Mouse (Mus musculus): Measurements from ENCODE around the gene Cxcl3. TPM values are rescaled to one million over a fixed set of nuclear protein-coding genes. Genes with fewer than 3 reads are reported as not detected.

The Cxcl3 gene
- total and polyA plus RNA-seq, 2 experiments: not detected

GRCm38 (mm10) chr5:90838582-90838981 is 52.7 kb downstream of the Cxcl3 start:
- Histone ChIP-seq H3K4me1 (ENCODE audit: control insufficient read depth, insufficient read depth, low read length) (no peaks in the 10 kb centered on the region), H3K79me2 (ENCODE audit: control insufficient read depth, insufficient read depth, low read length) (no peaks in the 10 kb centered on the region), H3K36me3 (ENCODE audit: control insufficient read depth, insufficient read depth, low read length) (no peaks in the 10 kb centered on the region), H3K27ac (replicated peaks; ENCODE audit: insufficient read depth, low read depth, low read length) (no peak overlapping the region), H3K4me3 (ENCODE audit: insufficient read depth, low read depth, low read length) (no peak overlapping the region), H3K9ac (ENCODE audit: low read depth, low read length) (no peak overlapping the region), H3K27me3 (ENCODE audit: control insufficient read depth, insufficient read depth, low read length) (no peaks in the 10 kb centered on the region)
- 91% methylated on average over 5 of the region's 5 CpGs for WGBS
- no peak for DNase-seq (ENCODE audit: extremely low read depth, low read depth, low spot score)
- no peak for TF ChIP-seq CTCF (IDR thresholded peaks at IDR 0.05; ENCODE audit: low read depth, low read length)
- no peak for TF ChIP-seq POLR2A (IDR thresholded peaks at IDR 0.05; ENCODE audit: extremely low read depth, insufficient read depth, low read length)

Other genes starting within 250 kb of the Cxcl3 start
- 22.2 and 39.4 TPM in 2 replicates for gene 5830473C10Rik, start 225.0 kb upstream of the Cxcl3 start, total RNA-seq (2014; rRNA removed)
- 20.6 and 36.0 TPM in 2 replicates for gene 5830473C10Rik, start 225.0 kb upstream of the Cxcl3 start, polyA plus RNA-seq (2012; rRNA removed)
- 24.6 and 30.1 TPM in 2 replicates for gene Rassf6, start 145.4 kb upstream of the Cxcl3 start, total RNA-seq (2014; rRNA removed)
- 3.2 and 3.9 TPM in 2 replicates for gene Rassf6, start 145.4 kb upstream of the Cxcl3 start, polyA plus RNA-seq (2012; rRNA removed)
- gene Cxcl5, start 26.7 kb upstream of the Cxcl3 start, total RNA-seq (2014; rRNA removed): 0.09 TPM in 1 of 2 replicates, not detected in the other
- 0.05 and 0.06 TPM in 2 replicates for gene Cxcl5, start 26.7 kb upstream of the Cxcl3 start, polyA plus RNA-seq (2012; rRNA removed)
- gene Ppbp, start 17.6 kb upstream of the Cxcl3 start, total RNA-seq (2014; rRNA removed): 0.65 and 1.1 TPM in 2 replicates
- 1.5 TPM in 1 of 2 replicates, not detected in the other for gene Ppbp, start 17.6 kb upstream of the Cxcl3 start, polyA plus RNA-seq (2012; rRNA removed)
- 1.4 and 2.2 TPM in 2 replicates for gene Pf4, start 13.7 kb upstream of the Cxcl3 start, total RNA-seq (2014; rRNA removed)
- 1.1 and 3.0 TPM in 2 replicates for gene Pf4, start 13.7 kb upstream of the Cxcl3 start, polyA plus RNA-seq (2012; rRNA removed)
- gene Cxcl15, start 8.4 kb downstream of the Cxcl3 start, total RNA-seq (2014; rRNA removed): not detected in 2 replicates
- not detected in 2 replicates for gene Cxcl15, start 8.4 kb downstream of the Cxcl3 start, polyA plus RNA-seq (2012; rRNA removed)
- gene Cxcl1, start 105.1 kb downstream of the Cxcl3 start, total RNA-seq (2014; rRNA removed): 8.2 and 9.3 TPM in 2 replicates
- 2.0 and 4.2 TPM in 2 replicates for gene Cxcl1, start 105.1 kb downstream of the Cxcl3 start, polyA plus RNA-seq (2012; rRNA removed)
- 0.07 and 0.28 TPM in 2 replicates for gene Cxcl2, start 117.8 kb downstream of the Cxcl3 start, total RNA-seq (2014; rRNA removed)
- gene Cxcl2, start 117.8 kb downstream of the Cxcl3 start, polyA plus RNA-seq (2012; rRNA removed): 0.17 and 0.31 TPM in 2 replicates
- 7.8 and 9.9 TPM in 2 replicates for gene Mthfd2l, start 145.0 kb downstream of the Cxcl3 start, total RNA-seq (2014; rRNA removed)
- 6.3 and 6.4 TPM in 2 replicates for gene Mthfd2l, start 145.0 kb downstream of the Cxcl3 start, polyA plus RNA-seq (2012; rRNA removed)
- gene Epgn, start 241.4 kb downstream of the Cxcl3 start, total RNA-seq (2014; rRNA removed): not detected in 2 replicates
- gene Epgn, start 241.4 kb downstream of the Cxcl3 start, polyA plus RNA-seq (2012; rRNA removed): not detected in 2 replicates